Mouse (Mus musculus) adrenal gland, adult 2 months (tissue): ENCODE measurements around the gene Cacna1b. TPM values are rescaled to one million over a fixed set of nuclear protein-coding genes. Genes with fewer than 3 reads are reported as not detected.

Source experiments
- DNase-seq: peaks from one replicate; pipeline ENCODE4 v3.0.0; 2021
- long read RNA-seq: library from polyadenylated mRNA; stranded (forward); transcript quantifications from one replicate; pipeline ENCODE4 v2.0.0, GENCODE M21; 2021
- polyA plus RNA-seq: library from polyadenylated mRNA; depleted of rRNA; stranded (reverse); fragments of >200 nt; gene quantifications from 2 replicates; pipeline ENCODE4 v1.2.3, GENCODE M21; 2012; rRNA removed
- total RNA-seq, 2 experiments: library from RNA; stranded (reverse); gene quantifications; 2 replicates each; pipeline ENCODE4 v1.2.3; 2021

Cacna1b gene
- total RNA-seq (1 to 10 TPM; 2.0 to 2.5 TPM), polyA plus RNA-seq (8.1 and 10.4 TPM in 2 replicates)
- long read RNA-seq, partial matches to known transcripts, result 1 of 1 reads
- long read RNA-seq, other reads (novel, unspliced or antisense), result 0 of 1 reads

DNA sequence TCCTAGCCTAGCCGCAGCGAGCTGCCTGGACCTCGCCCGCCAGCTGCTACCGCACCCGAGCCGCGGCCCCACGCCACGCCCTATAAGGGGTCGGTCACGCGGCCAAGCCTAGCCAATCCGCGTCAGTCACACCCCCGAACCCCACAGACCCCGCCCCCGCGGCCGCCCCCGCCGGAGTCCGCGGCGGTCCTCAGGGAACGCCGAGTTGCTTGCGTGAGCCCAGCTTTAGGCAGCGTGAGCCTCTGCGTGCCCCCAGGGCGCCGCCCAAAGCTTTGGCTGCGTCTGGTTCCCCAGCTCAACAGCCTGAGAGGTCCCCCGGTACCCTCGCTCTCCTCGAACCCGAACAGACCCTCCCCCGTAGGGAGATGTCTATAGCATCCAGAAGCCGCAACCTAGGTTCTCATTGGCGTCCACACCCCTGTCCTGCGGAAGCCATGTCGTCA lies at the start of gene Cacna1b:
Gene Cacna1b, minus strand, starts transcription at position 38 of the 443 bp plus-strand sequence.
- peak; percentile 67 for DNase-seq

DNA sequence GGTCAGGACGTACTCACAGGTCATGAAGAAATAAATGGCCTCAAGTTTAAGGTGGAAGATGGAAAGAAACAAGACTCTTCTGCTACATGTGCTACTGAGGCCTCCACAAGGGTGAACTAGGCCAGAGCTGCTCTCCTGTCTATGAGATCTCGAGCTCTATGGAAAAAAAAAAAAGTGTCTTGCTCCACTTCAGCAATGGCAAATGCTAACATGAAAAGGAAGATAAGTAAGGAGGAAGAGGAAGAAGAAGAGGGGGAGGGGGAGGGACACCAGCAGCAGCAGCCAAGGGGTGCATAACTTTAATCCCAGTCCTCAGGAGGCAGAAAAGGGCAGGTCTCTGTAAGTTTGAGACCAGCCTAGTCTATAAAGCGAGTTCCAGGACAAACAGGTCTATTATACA lies 46.8 kb upstream of the Cacna1b start:
- DNase-seq, result no peak

DNA sequence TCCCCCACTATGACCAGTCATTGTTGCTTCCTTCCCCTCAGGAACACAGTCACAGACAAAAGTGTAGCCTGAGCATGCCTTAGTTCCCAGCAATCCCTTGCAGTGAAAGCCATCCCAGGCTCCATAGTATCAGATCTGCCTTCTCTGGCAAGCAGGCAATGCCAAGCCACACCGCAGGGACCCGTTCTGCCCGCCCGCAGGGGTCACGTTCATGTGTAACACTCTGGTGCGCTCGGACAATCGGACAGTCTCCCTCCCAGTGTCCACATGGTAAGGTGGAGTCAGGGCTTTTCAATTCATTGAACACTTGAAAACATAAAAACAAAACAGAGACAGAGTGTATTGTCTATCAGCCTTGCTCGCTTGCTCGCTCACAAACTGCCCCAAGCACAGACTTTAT lies 44.7 kb upstream of the Cacna1b start:
- no peak for DNase-seq

GRCm38 (mm10) chr2:24807036-24807435 lies 44.1 kb upstream of the Cacna1b start:
- DNase-seq, result no peak

DNA sequence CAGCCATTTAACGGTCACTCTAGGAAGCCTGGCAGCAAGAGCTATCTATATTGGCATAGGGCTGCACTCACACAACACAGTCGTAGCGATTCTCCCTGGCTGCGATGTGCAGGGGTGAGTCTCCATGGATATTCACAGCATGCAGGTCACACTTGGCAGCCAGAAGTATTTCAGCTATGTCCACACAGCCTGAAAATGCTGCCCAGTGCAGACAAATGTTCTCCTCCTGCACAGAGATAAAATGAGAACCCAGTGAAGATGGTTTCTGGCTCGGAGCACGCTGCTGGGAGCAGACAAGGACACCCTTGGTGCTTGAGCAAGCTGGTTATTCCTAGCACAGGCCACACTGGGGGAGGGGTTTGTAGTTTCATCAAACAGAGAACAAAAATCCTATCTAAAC lies 43.2 kb upstream of the Cacna1b start:
- DNase-seq, result peak; percentile 15

DNA sequence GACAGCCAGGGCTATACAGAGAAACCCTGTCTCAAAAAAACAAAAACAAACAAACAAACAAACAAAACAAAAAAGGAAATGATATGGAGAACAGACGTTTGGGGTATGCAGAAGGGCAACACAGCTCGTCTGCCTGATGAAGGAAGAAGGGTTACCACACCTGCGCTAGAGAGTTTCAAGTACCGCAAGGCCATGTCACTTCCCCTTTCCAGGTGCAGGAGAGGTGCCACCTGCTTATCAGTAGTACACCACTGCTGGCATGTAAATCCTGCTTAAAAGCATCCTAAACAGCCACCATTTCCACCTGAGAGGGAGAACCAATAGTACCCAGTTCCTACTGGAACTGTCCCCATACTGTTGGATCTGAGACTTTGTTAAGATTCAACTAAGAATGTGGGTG lies 42.7 kb upstream of the Cacna1b start:
- no peak for DNase-seq

GRCm38 (mm10) chr2:24796833-24797457 lies 34.0 kb upstream of the Cacna1b start:
- no peak for DNase-seq

- DNase-seq, result no peak
These were observed 24.3 kb upstream of the Cacna1b start for GRCm38 (mm10) chr2:24787250-24787649.

DNA sequence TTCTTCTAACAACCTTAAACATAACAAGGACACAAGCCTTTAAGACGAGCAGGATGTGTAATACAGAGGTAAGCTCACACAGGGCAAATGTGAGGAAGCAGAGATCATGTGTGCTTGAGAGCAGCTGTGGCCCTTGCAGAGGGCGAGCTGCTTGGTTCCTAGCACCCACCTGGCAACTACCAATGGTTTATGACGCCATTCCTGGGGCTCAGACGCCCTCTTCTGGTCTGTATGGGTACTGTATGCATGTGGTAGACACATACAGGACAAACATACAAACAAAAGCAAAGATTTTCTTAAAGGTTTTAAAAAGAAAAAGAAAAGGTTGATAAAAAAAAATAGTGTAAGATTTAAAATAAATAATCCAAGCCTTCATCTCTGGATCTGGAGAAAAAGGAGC lies 18.3 kb upstream of the Cacna1b start:
- DNase-seq, result no peak

DNA sequence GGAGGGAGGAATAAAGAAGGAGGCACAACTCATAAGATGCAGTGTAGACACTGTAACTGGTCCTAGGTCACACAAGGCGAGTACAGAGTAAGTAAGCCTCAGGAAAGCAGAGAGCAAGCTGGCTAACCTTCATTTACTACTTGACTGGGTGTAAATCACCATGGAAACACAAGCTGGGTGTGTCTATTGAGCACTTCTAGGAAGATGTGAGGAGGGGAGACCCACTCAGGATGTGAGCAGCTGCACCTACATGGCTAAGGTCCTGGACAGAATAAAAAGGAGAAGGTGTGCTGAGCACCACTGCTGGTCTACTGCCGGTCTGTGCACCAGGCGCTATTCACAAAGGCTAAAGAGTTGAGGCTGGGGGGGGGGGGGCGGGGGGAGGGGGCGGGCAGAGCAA lies 13.9 kb upstream of the Cacna1b start:
- DNase-seq, result no peak

DNA sequence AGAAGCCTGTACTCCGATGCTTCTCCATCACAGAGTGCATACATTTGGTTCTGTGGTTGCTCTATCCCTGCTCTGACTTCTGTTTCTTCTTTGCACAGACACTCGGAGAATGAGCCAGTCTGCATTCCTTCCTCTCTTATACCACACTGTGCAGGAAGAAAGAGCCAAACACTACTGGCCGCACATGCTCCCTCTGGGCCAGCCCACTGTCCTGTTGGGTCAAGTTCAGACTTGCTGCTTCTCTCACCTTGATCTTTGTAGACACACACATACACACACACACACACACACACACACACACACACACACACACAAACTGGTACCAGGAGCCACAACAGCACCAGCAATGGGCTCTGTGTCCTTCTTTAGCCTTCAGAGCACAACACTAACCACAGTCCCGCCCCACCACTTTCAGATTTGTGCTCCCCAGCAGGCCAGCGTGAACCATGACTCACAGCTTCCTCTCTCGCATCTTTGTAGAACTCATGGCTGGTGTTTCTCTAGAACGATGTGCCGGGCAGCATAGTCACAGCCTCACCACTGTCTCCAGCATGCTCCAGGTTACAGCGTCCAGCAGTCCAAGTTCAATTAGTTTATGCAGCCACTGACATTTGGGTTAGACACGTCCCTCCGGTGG lies 13.1 kb upstream of the Cacna1b start:
- DNase-seq, result no peak

- DNase-seq, result no peak
These were observed 11.9 kb upstream of the Cacna1b start for GRCm38 (mm10) chr2:24774832-24775231.

DNA sequence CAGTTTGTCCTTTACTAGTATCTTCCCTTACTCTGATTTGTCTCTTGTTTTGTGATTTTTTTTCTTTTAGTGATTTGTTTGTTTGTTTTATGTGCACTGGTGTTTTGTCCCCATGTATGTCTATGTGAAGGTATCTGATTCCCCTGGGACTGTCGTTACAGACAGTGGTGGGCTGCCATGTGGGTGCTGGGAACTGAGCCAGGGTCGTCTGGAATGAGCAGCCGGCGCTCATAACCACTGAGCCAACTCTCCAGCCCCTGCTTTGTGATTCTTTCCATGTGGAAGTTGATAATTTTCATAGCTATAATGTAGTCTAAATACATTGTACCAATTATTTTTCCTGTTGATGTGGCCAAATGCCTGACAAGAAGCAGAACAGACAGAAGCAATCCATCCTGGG lies 7.9 kb upstream of the Cacna1b start:
- DNase-seq, result no peak

DNA sequence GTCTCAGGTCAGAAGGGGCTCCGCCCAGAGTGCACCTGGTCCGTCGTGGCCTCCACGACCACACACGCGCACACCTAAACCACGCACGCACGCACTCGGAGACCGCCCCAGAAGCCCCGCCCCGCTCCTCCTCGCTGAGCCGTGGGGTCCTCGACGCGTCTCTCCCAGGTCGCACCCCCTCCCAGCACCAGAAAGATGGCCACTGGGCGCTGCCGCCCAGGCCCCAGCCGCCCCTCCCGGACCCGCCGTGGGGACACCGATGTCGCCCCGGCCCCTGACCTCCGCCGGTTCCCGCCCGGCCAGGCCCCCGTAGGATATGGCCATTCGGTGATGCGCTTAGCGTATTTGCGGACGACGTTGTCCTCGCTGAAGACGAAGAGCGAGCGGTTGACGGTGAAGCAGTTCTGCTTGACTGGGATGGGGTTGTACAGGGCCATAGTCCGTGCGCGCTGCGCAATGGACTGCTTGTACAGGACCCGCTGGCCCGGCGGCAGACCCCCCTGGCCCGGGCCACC lies 449 bp downstream of the Cacna1b start:
- DNase-seq, result no peak

DNA sequence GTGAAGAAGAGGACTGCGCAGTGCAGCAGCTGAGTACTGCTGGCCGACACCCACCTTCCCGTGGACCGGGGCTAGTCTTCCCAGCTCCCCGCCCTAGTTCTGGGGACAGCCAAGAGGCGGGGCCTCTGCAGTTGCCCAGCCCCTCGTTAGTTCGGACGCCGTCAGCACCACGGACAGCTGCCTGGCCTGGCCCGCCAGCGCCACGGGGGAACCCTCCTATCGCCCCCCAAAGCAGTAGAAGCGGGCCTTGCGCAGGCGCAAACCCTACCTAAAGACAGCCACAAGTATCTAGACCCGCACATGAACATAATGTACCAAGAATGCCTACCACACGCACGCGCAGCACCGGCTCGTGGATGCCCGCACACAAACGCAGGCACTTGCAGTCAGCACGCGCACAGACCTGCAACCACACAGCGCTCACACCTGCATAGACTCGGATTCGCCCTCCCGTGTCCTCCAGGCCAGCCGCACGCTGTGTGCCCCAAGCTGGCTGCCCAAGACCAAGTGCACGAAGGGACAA lies 968 bp downstream of the Cacna1b start:
- peak; percentile 53 for DNase-seq

- DNase-seq, result peak; percentile 19
These were observed 7.7 kb downstream of the Cacna1b start for GRCm38 (mm10) chr2:24755276-24755675.

GRCm38 (mm10) chr2:24752599-24752998 lies 10.4 kb downstream of the Cacna1b start:
- no peak for DNase-seq

- no peak for DNase-seq
These were observed 12.9 kb downstream of the Cacna1b start for GRCm38 (mm10) chr2:24750051-24750450.

DNA sequence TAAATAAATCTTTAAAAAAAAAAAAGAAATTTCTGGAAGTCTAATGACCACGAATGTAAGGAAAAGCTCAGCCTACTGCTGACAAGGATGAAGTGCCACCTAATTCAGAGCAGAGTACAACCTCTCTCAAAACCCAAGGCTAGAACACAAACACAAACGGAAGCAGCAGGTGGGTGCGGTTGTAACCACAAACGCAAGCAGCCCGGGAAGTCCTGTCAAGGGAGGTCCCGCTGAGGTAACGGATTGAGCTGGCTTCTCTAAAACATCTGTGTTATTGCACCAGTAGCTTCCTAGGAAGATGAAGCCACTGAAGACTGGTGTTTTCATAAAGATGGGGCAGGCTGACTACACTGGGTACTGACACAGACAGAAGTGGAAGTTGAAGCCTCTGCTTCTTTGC lies 15.1 kb downstream of the Cacna1b start:
- no peak for DNase-seq

DNA sequence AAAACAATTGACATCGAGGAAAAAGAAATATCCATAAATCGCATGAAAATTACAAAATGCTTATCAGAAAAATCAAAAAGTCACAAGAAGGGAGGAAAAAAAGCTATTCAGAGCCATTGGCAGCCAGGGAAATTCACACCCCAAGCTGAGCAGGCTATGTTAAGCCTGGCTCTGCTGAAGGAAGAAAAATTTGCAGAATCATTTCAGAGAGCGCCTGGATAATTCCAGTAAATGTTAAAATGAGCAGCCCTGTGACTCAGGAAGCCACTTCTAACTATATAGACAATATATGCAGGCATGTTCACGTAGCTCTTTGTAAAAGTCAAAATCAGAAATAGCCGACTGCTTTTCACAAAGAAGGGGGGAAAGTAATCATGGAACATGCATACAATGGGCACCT lies 23.3 kb downstream of the Cacna1b start:
- no peak for DNase-seq

GRCm38 (mm10) chr2:24733157-24733556 lies 29.8 kb downstream of the Cacna1b start:
- DNase-seq, result no peak

DNA sequence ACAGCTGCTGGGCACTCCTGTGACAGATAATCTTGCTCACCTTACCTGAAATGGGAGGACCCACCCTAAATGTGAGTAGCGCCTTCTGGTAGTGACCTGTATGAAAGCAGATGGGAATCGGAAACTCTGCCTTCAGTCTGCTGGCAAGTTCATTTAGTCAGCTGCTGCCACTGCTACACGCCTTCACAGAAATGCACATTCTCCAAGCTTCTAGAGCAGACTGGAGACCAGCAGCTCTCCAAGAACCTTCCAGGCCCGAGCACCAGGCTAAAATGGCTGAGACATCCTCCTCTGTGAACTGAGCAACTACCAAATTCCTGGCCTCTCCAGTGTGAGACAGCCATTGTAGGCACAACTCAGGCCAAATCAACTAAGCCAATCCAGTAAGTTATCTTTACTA lies 37.1 kb downstream of the Cacna1b start:
- DNase-seq, result no peak

DNA sequence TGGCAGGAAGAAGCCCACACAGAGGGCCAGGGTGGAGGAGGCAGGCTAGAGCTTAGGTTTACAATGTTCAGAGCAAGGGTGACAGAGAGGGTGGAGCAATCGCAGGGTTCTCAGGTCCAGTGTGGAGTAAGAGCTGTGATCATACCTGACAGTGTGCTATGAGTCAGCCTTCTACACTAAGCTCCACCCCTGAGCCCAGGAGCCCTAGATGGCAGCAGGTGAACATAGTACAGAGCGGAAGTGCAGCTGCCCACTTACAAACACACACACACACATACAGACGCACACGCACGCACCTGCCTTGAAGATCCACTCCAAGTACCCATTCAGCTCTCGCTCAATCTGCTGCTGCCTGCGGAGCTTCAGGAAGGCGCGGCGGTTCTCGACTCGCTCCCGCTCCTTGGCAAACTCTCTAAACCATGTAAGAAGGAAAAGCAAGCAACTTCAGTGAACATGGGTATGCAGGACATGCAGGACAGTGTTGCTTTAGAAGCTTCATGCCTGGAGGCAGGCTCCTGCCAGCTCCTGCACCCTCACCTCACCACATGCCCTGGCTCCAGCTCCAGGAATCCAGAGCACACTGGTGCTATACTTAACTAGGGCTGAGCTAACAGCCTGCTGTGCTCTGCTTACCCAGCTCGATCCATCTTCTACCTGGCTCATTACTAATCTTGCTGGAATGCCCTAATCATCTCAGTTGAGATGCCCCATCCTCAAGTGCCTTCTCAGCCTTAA lies 43.1 kb downstream of the Cacna1b start:
- no peak for DNase-seq
